Mouse (Mus musculus): ENCODE results near the gene Akap3.

- TF ChIP-seq MAFK (IDR thresholded peaks at IDR 0.05; ENCODE audit: insufficient read depth, low read depth, low read length) (no peak), ZC3H11A (IDR thresholded peaks at IDR 0.05; ENCODE audit: borderline replicate concordance, low read depth, low read length) (no peak)
Observed at GRCm38 (mm10) chr6:126808134-126808533, 44.8 kb upstream of the Akap3 start.

All from ES-E14 (cell line).